Mouse (Mus musculus) stomach, embryonic 14.5 days (tissue): ENCODE results near the gene Tstd1. TPM values are rescaled to one million over a fixed set of nuclear protein-coding genes. Genes with fewer than 3 reads are reported as not detected.

Experiments
- ATAC-seq: fragments of 200-750 bp; cut with Nextera tagmentation; 2 replicates; pipeline ENCODE4 v1.8.0; 2017; ENCODE audit warnings: low read depth, moderate TSS enrichment; ENCODE audit not compliant: insufficient number of reproducible peaks, insufficient read depth, low FRiP score
- H3K27ac ChIP-seq: fragments of 300-500 bp; sonication (generic); 2 replicates; pipeline ENCODE4 v1.5.1; 2014; ENCODE audit warnings: mild to moderate bottlenecking, low read length, moderate library complexity, mixed read lengths
- H3K27me3 ChIP-seq: fragments of 300-500 bp; sonication (generic); 2 replicates; pipeline ENCODE4 v1.6.1; 2014; ENCODE audit warnings: low read length, control low read depth, mixed read lengths; ENCODE audit not compliant: control insufficient read depth, insufficient read depth
- H3K36me3 ChIP-seq: fragments of 300-500 bp; sonication (generic); 2 replicates; pipeline ENCODE4 v1.6.1; 2014; ENCODE audit warnings: mild to moderate bottlenecking, control low read depth, low read length, moderate library complexity, mixed read lengths; ENCODE audit not compliant: control insufficient read depth, insufficient read depth
- H3K4me1 ChIP-seq: fragments of 300-500 bp; sonication (generic); 2 replicates; pipeline ENCODE4 v1.6.1; 2014; ENCODE audit warnings: low read length, control low read depth, mixed read lengths; ENCODE audit not compliant: control insufficient read depth, insufficient read depth
- H3K4me2 ChIP-seq: fragments of 300-500 bp; sonication (generic); replicated peaks from 2 replicates; pipeline ENCODE4 v1.6.1; 2014; ENCODE audit warnings: low read depth, low read length, control low read depth
- H3K4me3 ChIP-seq: fragments of 300-500 bp; sonication (generic); 2 replicates; pipeline ENCODE4 v1.5.1; 2014; ENCODE audit warnings: low read depth, low read length, control low read depth
- H3K9ac ChIP-seq: fragments of 300-500 bp; sonication (generic); replicated peaks from 2 replicates; pipeline ENCODE4 v1.6.1; 2014; ENCODE audit warnings: low read depth, mild to moderate bottlenecking, control low read depth, low read length, moderate library complexity, mixed read lengths
- H3K9me3 ChIP-seq: fragments of 300-500 bp; sonication (generic); 2 replicates; pipeline ENCODE4 v1.6.1; 2016; ENCODE audit warnings: low read depth, low read length, control low read depth; ENCODE audit not compliant: control insufficient read depth
- WGBS: fragments of 180-500 bp; shearing (Covaris S2); extraction: QIAGEN DNeasy Blood & Tissue Kit; methylation state at CpG from one replicate; pipeline ENCODE4 v1.1.7; 2014; 5-methylcytosine and 5-hydroxymethylcytosine counted together
- polyA plus RNA-seq: library from polyadenylated mRNA; unstranded; fragments of >200 nt; fragmentation: Nextera tagmentation; extraction: Ambion mirVana; gene quantifications from 2 replicates; pipeline ENCODE4 v1.2.1, GENCODE M21; 2014

Gene Tstd1
- polyA plus RNA-seq, 1 experiment from 2014 or later: 3.1 TPM

GRCm38 (mm10) chr1:171465749-171466412 lies 47.2 kb downstream of the Tstd1 start:
- Histone ChIP-seq H3K27me3 (no peaks in the 10 kb centered on the region), H3K36me3 (peaks cover 3% of the 10 kb centered on the region; the same call in 1 of the 2 replicates), H3K27ac (no peak overlapping the region), H3K4me3 (no peak overlapping the region), H3K4me2 (no peak overlapping the region), H3K9ac (no peak overlapping the region), H3K9me3 (no peaks in the 10 kb centered on the region), H3K4me1 (no peaks in the 10 kb centered on the region)
- 0 out of 2 replicates have a peak, but pooled peaks have one; percentile 20 for ATAC-seq
- 94% methylated on average over 5 of the region's 5 CpGs for WGBS

GRCm38 (mm10) chr1:171466565-171466964 lies 47.9 kb downstream of the Tstd1 start:
- H3K9ac ChIP-seq: no peak overlapping the region
- H3K4me3 ChIP-seq: no peak overlapping the region
- H3K4me1 ChIP-seq: no peaks in the 10 kb centered on the region
- H3K36me3 ChIP-seq: peaks cover under 1% of the 10 kb centered on the region; the same call in 1 of the 2 replicates
- no peaks in the 10 kb centered on the region for H3K27me3 ChIP-seq
- H3K9me3 ChIP-seq: no peaks in the 10 kb centered on the region
- ATAC-seq: no peak
- H3K4me2 ChIP-seq: no peak overlapping the region
- WGBS: 86% methylated on average over 4 of the region's 4 CpGs
- H3K27ac ChIP-seq: no peak overlapping the region

GRCm38 (mm10) chr1:171469678-171470077 lies 51.0 kb downstream of the Tstd1 start:
- no peak for ATAC-seq
- 82% methylated on average over 3 of the region's 3 CpGs for WGBS
- H3K4me1 ChIP-seq: no peaks in the 10 kb centered on the region
- no peak overlapping the region for H3K4me3 ChIP-seq
- H3K36me3 ChIP-seq: no peaks in the 10 kb centered on the region
- H3K4me2 ChIP-seq: no peak overlapping the region
- H3K27ac ChIP-seq: no peak overlapping the region
- H3K9me3 ChIP-seq: no peaks in the 10 kb centered on the region
- no peaks in the 10 kb centered on the region for H3K27me3 ChIP-seq
- H3K9ac ChIP-seq: no peak overlapping the region

Other genes with a start within 250 kb of the Tstd1 start
- gene Pcp4l1, start 222.6 kb upstream of the Tstd1 start, polyA plus RNA-seq: 35.6 and 39.6 TPM in 2 replicates
- 0.17 and 0.30 TPM in 2 replicates for gene Nr1i3, start 204.9 kb upstream of the Tstd1 start, polyA plus RNA-seq
- 25.0 and 28.2 TPM in 2 replicates for gene Tomm40l, start 196.4 kb upstream of the Tstd1 start, polyA plus RNA-seq
- 3.9 and 7.3 TPM in 2 replicates for gene Apoa2, start 193.8 kb upstream of the Tstd1 start, polyA plus RNA-seq
- 52.5 and 58.4 TPM in 2 replicates for gene Fcer1g, start 184.5 kb upstream of the Tstd1 start, polyA plus RNA-seq
- gene Adamts4, start 168.5 kb upstream of the Tstd1 start, polyA plus RNA-seq: 5.3 and 6.3 TPM in 2 replicates
- 219 and 234 TPM in 2 replicates for gene Ndufs2, start 167.5 kb upstream of the Tstd1 start, polyA plus RNA-seq
- gene B4galt3, start 148.5 kb upstream of the Tstd1 start, polyA plus RNA-seq: 81.1 and 87.0 TPM in 2 replicates
- 56.7 and 57.7 TPM in 2 replicates for gene Ppox, start 137.7 kb upstream of the Tstd1 start, polyA plus RNA-seq
- 68.8 and 70.6 TPM in 2 replicates for gene Usp21, start 130.9 kb upstream of the Tstd1 start, polyA plus RNA-seq
- gene Ufc1, start 123.8 kb upstream of the Tstd1 start, polyA plus RNA-seq: 118 and 130 TPM in 2 replicates
- gene Dedd, start 89.7 kb upstream of the Tstd1 start, polyA plus RNA-seq: 48.8 and 54.1 TPM in 2 replicates
- gene Nit1, start 73.2 kb upstream of the Tstd1 start, polyA plus RNA-seq: 37.1 and 40.8 TPM in 2 replicates
- 44.7 TPM in 2 replicates for gene Pfdn2, start 73.2 kb upstream of the Tstd1 start, polyA plus RNA-seq
- 1.5 and 1.6 TPM in 2 replicates for gene Klhdc9, start 58.1 kb upstream of the Tstd1 start, polyA plus RNA-seq
- gene Nectin4, start 48.8 kb upstream of the Tstd1 start, polyA plus RNA-seq: 10.7 and 13.7 TPM in 2 replicates
- 0.67 and 1.3 TPM in 2 replicates for gene Arhgap30, start 29.9 kb upstream of the Tstd1 start, polyA plus RNA-seq
- gene Usf1, start 7.6 kb upstream of the Tstd1 start, polyA plus RNA-seq: 85.2 and 95.0 TPM in 2 replicates
- gene F11r, start 18.7 kb downstream of the Tstd1 start, polyA plus RNA-seq: 119 and 127 TPM in 2 replicates
- 14.5 and 14.6 TPM in 2 replicates for gene Alyref2, start 84.6 kb downstream of the Tstd1 start, polyA plus RNA-seq
- gene Itln1, start 116.4 kb downstream of the Tstd1 start, polyA plus RNA-seq: not detected in 2 replicates
- 0.21 and 0.26 TPM in 2 replicates for gene Cd244a, start 140.3 kb downstream of the Tstd1 start, polyA plus RNA-seq
- not detected in 2 replicates for gene Ly9, start 188.5 kb downstream of the Tstd1 start, polyA plus RNA-seq
- 0.14 TPM in 1 of 2 replicates, not detected in the other for gene Slamf7, start 234.2 kb downstream of the Tstd1 start, polyA plus RNA-seq